Mouse (Mus musculus): ENCODE measurements around the gene Tet3. TPM values are rescaled to one million over a fixed set of nuclear protein-coding genes. Genes with fewer than 3 reads are reported as not detected.

Gene Tet3
- total RNA-seq, 1 experiment: 6.0 TPM

GRCm38 (mm10) chr6:83370316-83370965 lies 88.4 kb downstream of the Tet3 start:
- TF ChIP-seq CHD2 (IDR thresholded peaks at IDR 0.05; ENCODE audit: low read depth, low read length) (no peak), HCFC1 (IDR thresholded peaks at IDR 0.05; ENCODE audit: borderline replicate concordance, insufficient read depth, low read length) (no peak), ZNF384 (IDR thresholded peaks at IDR 0.05; ENCODE audit: low read depth, low read length) (no peak), MAFK (IDR thresholded peaks at IDR 0.05; ENCODE audit: insufficient read depth, low read depth, low read length) (no peak), ZC3H11A (IDR thresholded peaks at IDR 0.05; ENCODE audit: borderline replicate concordance, low read depth, low read length) (no peak)
- Histone ChIP-seq H3K4me1 (ENCODE audit: control insufficient read depth in 2 of 2, insufficient read depth in 2 of 2, low read length in 2 of 2, poor library complexity in 1 of 2) (peaks cover 2% of the 10 kb centered on the region in 2 experiments; a peak in 1 of 4 replicates), H3K9me3 (ENCODE audit: control insufficient read depth, insufficient read depth, low read depth, low read length) (no peaks in the 10 kb centered on the region), H3K36me3 (ENCODE audit: control insufficient read depth, insufficient read depth, low read length, poor library complexity, severe bottlenecking) (peaks cover 2% of the 10 kb centered on the region; the same call in 1 of the 2 replicates), H3K27ac (ENCODE audit: insufficient read depth, low read depth, low read length, poor library complexity, severe bottlenecking) (no peak overlapping the region), H3K9ac (ENCODE audit: insufficient read depth, low read depth, low read length, poor library complexity, severe bottlenecking) (no peak overlapping the region), H3K4me3 (ENCODE audit: insufficient read depth in 1 of 2, low read depth in 1 of 2, low read length in 2 of 2, poor library complexity in 1 of 2, severe bottlenecking in 1 of 2) (no peak overlapping the region)
- no peak for DNase-seq (ENCODE audit: low read depth, low spot score)
- in situ Hi-C loops (cut with MboI; ENCODE audit: low sequenced_read_pairs in 2 of 2, unreplicated experiment in 2 of 2): no loop called here

- no peaks in the 10 kb centered on the region for H3K9me3 ChIP-seq (ENCODE audit: control insufficient read depth, insufficient read depth, low read depth, low read length)
- DNase-seq (ENCODE audit: low read depth, low spot score): no peak
- peaks cover 2% of the 10 kb centered on the region; the same call in 1 of the 2 replicates for H3K36me3 ChIP-seq (ENCODE audit: control insufficient read depth, insufficient read depth, low read length, poor library complexity, severe bottlenecking)
- TF ChIP-seq MAFK (IDR thresholded peaks at IDR 0.05; ENCODE audit: insufficient read depth, low read depth, low read length): no peak
- no peak for TF ChIP-seq HCFC1 (IDR thresholded peaks at IDR 0.05; ENCODE audit: borderline replicate concordance, insufficient read depth, low read length)
- no peak for TF ChIP-seq ZNF384 (IDR thresholded peaks at IDR 0.05; ENCODE audit: low read depth, low read length)
- TF ChIP-seq ZC3H11A (IDR thresholded peaks at IDR 0.05; ENCODE audit: borderline replicate concordance, low read depth, low read length): no peak
- TF ChIP-seq CHD2 (IDR thresholded peaks at IDR 0.05; ENCODE audit: low read depth, low read length): no peak
- no peak overlapping the region for H3K9ac ChIP-seq (ENCODE audit: insufficient read depth, low read depth, low read length, poor library complexity, severe bottlenecking)
- no peak overlapping the region for H3K27ac ChIP-seq (ENCODE audit: insufficient read depth, low read depth, low read length, poor library complexity, severe bottlenecking)
- H3K4me3 ChIP-seq (ENCODE audit: insufficient read depth in 1 of 2, low read depth in 1 of 2, low read length in 2 of 2, poor library complexity in 1 of 2, severe bottlenecking in 1 of 2): no peak overlapping the region
- H3K4me1 ChIP-seq (ENCODE audit: control insufficient read depth in 2 of 2, insufficient read depth in 2 of 2, low read length in 2 of 2, poor library complexity in 1 of 2): no peaks in the 10 kb centered on the region
- in situ Hi-C loops (cut with MboI; ENCODE audit: low sequenced_read_pairs in 2 of 2, unreplicated experiment in 2 of 2): no loop called here
Observed at GRCm38 (mm10) chr6:83363075-83363474, 95.8 kb downstream of the Tet3 start.

- no peaks in the 10 kb centered on the region for H3K9me3 ChIP-seq (ENCODE audit: control insufficient read depth, insufficient read depth, low read depth, low read length)
- no peaks in the 10 kb centered on the region for H3K4me1 ChIP-seq (ENCODE audit: control insufficient read depth in 2 of 2, insufficient read depth in 2 of 2, low read length in 2 of 2, poor library complexity in 1 of 2)
- TF ChIP-seq CHD2 (IDR thresholded peaks at IDR 0.05; ENCODE audit: low read depth, low read length): no peak
- no peak for TF ChIP-seq ZC3H11A (IDR thresholded peaks at IDR 0.05; ENCODE audit: borderline replicate concordance, low read depth, low read length)
- TF ChIP-seq MAFK (IDR thresholded peaks at IDR 0.05; ENCODE audit: insufficient read depth, low read depth, low read length): no peak
- no peak overlapping the region for H3K9ac ChIP-seq (ENCODE audit: insufficient read depth, low read depth, low read length, poor library complexity, severe bottlenecking)
- in situ Hi-C loops (cut with MboI; ENCODE audit: low sequenced_read_pairs in 2 of 2, unreplicated experiment in 2 of 2): no loop called here
- DNase-seq (ENCODE audit: low read depth, low spot score): no peak
- no peak overlapping the region for H3K4me3 ChIP-seq (ENCODE audit: insufficient read depth in 1 of 2, low read depth in 1 of 2, low read length in 2 of 2, poor library complexity in 1 of 2, severe bottlenecking in 1 of 2)
- no peak overlapping the region for H3K27ac ChIP-seq (ENCODE audit: insufficient read depth, low read depth, low read length, poor library complexity, severe bottlenecking)
- peaks cover 2% of the 10 kb centered on the region; the same call in 1 of the 2 replicates for H3K36me3 ChIP-seq (ENCODE audit: control insufficient read depth, insufficient read depth, low read length, poor library complexity, severe bottlenecking)
Observed at GRCm38 (mm10) chr6:83361523-83362248, 97.2 kb downstream of the Tet3 start.

DNA sequence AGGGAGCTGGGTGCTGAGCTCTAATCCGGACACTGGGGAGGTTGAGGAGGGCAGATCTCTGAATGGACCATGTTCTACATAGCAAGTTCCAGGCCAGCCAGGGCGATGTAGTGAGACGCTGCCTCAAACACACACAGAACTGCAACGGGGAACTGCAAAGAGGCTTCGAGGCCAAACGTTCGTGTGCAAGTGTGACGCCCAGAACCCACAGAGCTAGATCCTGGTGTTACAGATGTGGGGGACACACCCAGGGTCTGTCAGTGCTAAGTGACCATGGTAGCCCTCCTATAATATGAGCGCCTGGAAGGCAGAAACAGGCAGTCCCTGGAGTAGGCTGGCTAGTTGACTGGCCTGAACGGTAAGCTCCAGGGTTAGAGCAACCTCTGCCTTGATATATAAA lies 101.4 kb downstream of the Tet3 start:
- Histone ChIP-seq H3K4me3 (ENCODE audit: insufficient read depth in 1 of 2, low read depth in 1 of 2, low read length in 2 of 2, poor library complexity in 1 of 2, severe bottlenecking in 1 of 2) (no peak overlapping the region), H3K36me3 (ENCODE audit: control insufficient read depth, insufficient read depth, low read length, poor library complexity, severe bottlenecking) (peaks cover 6% of the 10 kb centered on the region; the same call in 1 of the 2 replicates), H3K4me1 (ENCODE audit: control insufficient read depth in 2 of 2, insufficient read depth in 2 of 2, low read length in 2 of 2, poor library complexity in 1 of 2) (no peaks in the 10 kb centered on the region), H3K9ac (ENCODE audit: insufficient read depth, low read depth, low read length, poor library complexity, severe bottlenecking) (no peak overlapping the region), H3K27ac (ENCODE audit: insufficient read depth, low read depth, low read length, poor library complexity, severe bottlenecking) (no peak overlapping the region), H3K9me3 (ENCODE audit: control insufficient read depth, insufficient read depth, low read depth, low read length) (no peaks in the 10 kb centered on the region)
- TF ChIP-seq CHD2 (IDR thresholded peaks at IDR 0.05; ENCODE audit: low read depth, low read length) (no peak), HCFC1 (IDR thresholded peaks at IDR 0.05; ENCODE audit: borderline replicate concordance, insufficient read depth, low read length) (no peak), ZC3H11A (IDR thresholded peaks at IDR 0.05; ENCODE audit: borderline replicate concordance, low read depth, low read length) (no peak), MAFK (IDR thresholded peaks at IDR 0.05; ENCODE audit: insufficient read depth, low read depth, low read length) (no peak), ZNF384 (IDR thresholded peaks at IDR 0.05; ENCODE audit: low read depth, low read length) (no peak)
- no peak for DNase-seq (ENCODE audit: low read depth, low spot score)
- in situ Hi-C loops (cut with MboI; ENCODE audit: low sequenced_read_pairs in 2 of 2, unreplicated experiment in 2 of 2): loop anchor here in 1 of 2 experiments (5.0 to 10.0 kb wide), 2 partner anchors 137 to 315 kb away; no protein-coding TSS in a partner anchor

Measured in ES-E14 (cell line).